Mouse (Mus musculus) 3T3-L1 (cell line): ENCODE measurements at regions not wholly inside any gene's neighbourhood (a gene's known extent, or its start where the extent isn't known, plus 50 kb on each side); places are given as distances from the start of the nearest gene placed in this dataset.

Experiments
- DNase-seq: peaks from one replicate; pipeline ENCODE4 v3.0.0-alpha.2; 2015; ENCODE audit warnings: low read depth, low spot score

DNA sequence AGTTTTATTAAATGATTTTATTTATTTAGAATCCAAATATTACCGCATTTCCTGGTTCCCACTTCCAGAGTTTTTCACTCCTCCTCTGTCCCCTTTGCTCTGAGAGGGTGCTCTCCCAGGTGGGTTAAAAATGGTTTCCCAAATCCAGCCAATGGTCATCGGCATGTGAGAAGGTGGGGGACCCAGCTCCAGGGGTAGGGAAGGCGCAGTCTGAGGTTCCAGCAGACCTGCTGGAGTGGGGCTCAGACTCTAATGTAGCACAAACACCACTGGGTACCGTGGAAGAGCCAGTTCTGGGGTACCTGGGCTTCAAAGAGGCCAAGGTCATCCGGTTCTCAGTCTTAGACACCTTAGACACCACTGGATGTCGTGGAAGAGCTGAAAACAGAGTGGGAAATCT, 875.6 kb downstream of the Fscb start:
- no peak for DNase-seq

DNA sequence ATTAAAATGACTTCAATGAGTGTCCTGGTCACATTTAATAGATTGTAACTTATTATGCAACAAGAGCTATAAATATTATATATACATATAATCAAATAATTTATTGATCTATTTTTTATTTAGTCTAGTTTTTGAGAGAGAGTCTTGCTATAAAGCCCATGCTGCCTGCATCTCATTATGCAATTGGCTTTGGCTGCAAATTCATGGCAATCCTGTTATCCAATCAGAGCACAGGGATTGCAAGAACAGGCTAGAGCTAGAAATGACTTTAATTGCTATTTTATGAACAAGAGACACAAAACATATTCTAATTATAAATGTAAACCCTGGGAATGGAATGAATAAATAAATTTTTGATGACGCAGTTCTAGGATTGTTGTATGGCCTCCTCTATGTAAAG, 919.8 kb downstream of the Fscb start:
- no peak for DNase-seq

DNA sequence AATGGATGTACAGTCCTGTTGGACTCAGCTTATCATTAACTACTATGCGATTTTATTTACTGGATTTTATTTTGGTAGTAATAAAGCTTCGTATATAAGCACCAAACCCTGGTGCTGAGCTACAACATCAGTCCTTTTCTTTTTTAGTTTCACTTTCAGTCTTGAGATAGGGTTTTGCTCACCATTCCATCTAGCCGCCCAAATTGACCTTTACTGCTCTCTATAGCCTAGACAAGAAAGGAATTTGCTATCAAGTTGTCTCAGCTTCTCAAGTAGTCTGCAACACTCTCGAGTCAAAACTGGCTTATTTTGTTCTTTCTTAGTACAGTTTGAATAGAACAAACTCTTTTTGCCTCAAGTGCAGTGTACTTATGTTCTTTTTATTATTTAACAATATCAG, 921.7 kb downstream of the Fscb start:
- DNase-seq: peak; percentile 66

DNA sequence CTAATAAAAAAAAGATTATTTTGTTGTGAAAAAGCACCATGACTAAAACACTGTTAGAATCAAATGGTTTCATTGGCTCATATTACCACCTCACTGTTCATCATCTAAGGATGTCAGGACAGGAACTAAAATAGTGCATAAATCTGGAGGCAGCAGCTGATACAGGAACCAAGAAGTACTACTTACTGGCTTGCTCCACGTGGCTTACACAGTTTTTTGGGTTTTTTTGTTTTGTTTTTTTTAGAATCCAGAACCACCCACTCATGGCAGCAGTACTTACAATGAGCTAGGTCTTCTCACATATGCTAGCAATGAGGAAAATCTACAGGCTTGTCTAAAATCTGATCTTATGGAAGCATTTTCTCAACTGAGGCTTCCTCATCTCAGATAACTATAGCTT, 940.4 kb downstream of the Fscb start:
- no peak for DNase-seq

DNA sequence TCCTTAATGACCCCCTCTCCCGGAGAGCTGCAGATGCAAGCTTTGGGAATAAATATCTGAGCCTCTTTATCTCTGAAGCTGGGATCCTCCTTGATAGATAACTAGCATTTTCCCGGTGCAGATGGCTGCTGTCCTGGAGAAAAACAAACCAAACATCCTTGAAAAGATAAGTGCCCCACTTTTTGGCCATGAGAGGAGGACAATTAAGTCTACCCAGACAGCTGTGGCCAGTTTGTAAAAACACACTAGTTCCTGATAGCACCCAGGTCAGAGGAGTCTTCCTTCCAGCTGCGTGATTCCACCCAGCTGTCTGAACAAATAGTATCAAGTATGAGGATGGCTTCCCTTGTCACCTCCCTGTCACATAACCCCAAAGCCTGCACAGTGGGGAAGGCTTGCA, 970.7 kb downstream of the Fscb start:
- DNase-seq: no peak

DNA sequence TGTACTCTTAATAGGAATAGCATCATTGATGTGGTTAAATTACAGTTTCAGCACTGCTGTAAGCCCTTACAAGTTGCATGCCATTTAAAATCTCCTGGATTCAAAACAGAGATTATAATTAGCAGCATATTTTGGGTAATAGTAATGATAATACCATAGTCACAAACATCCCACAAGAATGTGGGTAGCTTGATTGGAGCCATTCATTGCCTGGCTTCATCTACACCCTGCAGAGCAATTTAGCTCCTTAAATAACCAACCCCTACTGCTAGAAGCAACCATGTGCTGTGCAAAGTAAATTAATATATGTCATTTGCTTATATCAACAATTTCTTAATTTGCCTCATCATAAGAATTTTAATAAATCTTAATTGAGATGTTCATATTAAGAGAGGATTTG, 984.1 kb downstream of the Fscb start:
- DNase-seq: no peak

DNA sequence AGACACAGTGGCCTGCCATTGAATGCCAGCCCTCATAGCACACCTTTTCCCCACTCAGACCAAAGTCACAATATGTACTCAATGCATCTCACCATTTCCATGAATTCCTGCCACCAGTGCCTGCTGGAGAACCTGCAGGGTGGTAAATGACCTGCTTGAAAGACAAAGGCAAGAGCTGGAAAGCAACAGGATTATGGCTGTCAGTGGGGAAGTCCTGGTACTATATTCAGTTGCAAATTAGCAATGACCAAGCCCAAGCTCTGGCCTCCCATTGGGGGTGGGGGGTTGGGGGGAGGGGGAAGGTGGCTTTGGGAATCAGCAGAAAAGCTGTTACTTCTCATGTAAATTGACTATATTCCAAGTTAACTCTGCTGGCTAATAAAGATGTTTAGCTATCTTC, 990.4 kb downstream of the Fscb start:
- no peak for DNase-seq

DNA sequence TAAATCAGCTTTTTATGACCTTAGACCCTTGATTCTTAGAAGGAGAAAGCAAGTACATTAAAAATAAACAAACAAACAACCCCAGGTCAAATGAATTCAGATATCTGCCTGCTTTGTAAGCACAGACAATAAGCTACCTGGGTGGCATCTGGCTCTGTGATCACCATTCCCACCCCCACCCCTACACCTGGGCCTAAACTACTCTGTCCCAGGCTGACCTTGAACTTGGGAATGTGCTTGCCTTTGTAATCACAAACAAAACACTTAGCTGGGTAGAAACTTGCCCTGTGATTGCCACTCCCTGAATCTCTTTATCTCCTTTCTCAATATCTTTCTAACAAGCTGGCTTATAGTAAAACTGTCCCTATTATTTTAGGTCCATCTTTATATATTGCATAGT, 1005.6 kb downstream of the Fscb start:
- DNase-seq: no peak
